Comparison of ENCODE assay signal across 39 mouse cellular contexts in genomic region chr11:89774913-89775312, GRCm38 (mm10). TPM values are rescaled to one million over a fixed set of nuclear protein-coding genes. Genes with fewer than 3 reads are reported as not detected.
"Had no signal": no experiment of that assay in that cellular context is flagged by ENCODE, and none has a peak within 500 bp of the region (broad histone marks: within the 10 kb centered on the region; RNA-seq: fewer than 3 reads in every experiment).

No protein-coding gene starts in this region.

- DNase-seq: heart, postnatal 10 days; heart, postnatal 14 days; heart, postnatal 36 days; heart, postnatal 4 days; kidney, adult 11 months; kidney, adult 18-20 months; kidney, adult 2 months; kidney, adult 8-10 months; kidney, adult 9 months; kidney, postnatal 10 days; kidney, postnatal 14 days; kidney, postnatal 25 days; kidney, postnatal 36 days; kidney, postnatal 4 days; layer of hippocampus, adult 9-11 months; layer of hippocampus, postnatal 36 days had no signal

- H3K27me3 ChIP-seq: heart, embryonic 12.5 days; heart, embryonic 15.5 days; hindbrain, embryonic 12.5 days; hindbrain, embryonic 13.5 days; hindbrain, embryonic 15.5 days; kidney, embryonic 15.5 days had no signal

- H3K9ac ChIP-seq: heart, embryonic 12.5 days; heart, embryonic 13.5 days; heart, embryonic 15.5 days; hindbrain, embryonic 12.5 days; hindbrain, embryonic 13.5 days; hindbrain, embryonic 14.5 days; hindbrain, embryonic 15.5 days; kidney, embryonic 15.5 days had no signal

- H3K4me3 ChIP-seq: heart, embryonic 10.5 days; heart, embryonic 12.5 days; heart, embryonic 13.5 days; heart, embryonic 15.5 days; hindbrain, embryonic 10.5 days; hindbrain, embryonic 12.5 days; hindbrain, embryonic 13.5 days; hindbrain, embryonic 15.5 days; kidney, embryonic 15.5 days; layer of hippocampus, adult 2 months; left cerebral cortex, adult 2 months had no signal

- H3K27ac ChIP-seq: heart, embryonic 10.5 days; heart, embryonic 13.5 days; heart, embryonic 15.5 days; hindbrain, embryonic 10.5 days; hindbrain, embryonic 12.5 days; hindbrain, embryonic 13.5 days; hindbrain, embryonic 14.5 days; hindbrain, embryonic 15.5 days; hindbrain, postnatal 0 days; kidney, embryonic 15.5 days; kidney, postnatal 0 days; layer of hippocampus, adult 2 months; left cerebral cortex, adult 2 months had no signal

- H3K4me2 ChIP-seq: heart, embryonic 11.5 days; heart, embryonic 12.5 days; heart, embryonic 13.5 days; heart, embryonic 15.5 days; hindbrain, embryonic 12.5 days; hindbrain, embryonic 13.5 days; hindbrain, embryonic 14.5 days; hindbrain, embryonic 15.5 days; kidney, embryonic 15.5 days had no signal

- H3K36me3 ChIP-seq: heart, embryonic 10.5 days; heart, embryonic 12.5 days; heart, embryonic 13.5 days; heart, embryonic 15.5 days; hindbrain, embryonic 10.5 days; hindbrain, embryonic 12.5 days; hindbrain, embryonic 13.5 days; hindbrain, embryonic 15.5 days; kidney, embryonic 15.5 days had no signal

- H3K4me1 ChIP-seq: heart, embryonic 12.5 days; heart, embryonic 15.5 days; hindbrain, embryonic 12.5 days had no signal

- H3K9me3 ChIP-seq: heart, embryonic 10.5 days; heart, embryonic 12.5 days; heart, embryonic 13.5 days; heart, embryonic 15.5 days; hindbrain, embryonic 10.5 days; hindbrain, embryonic 12.5 days; hindbrain, embryonic 13.5 days; hindbrain, embryonic 15.5 days; kidney, embryonic 15.5 days had no signal

- ATAC-seq: hindbrain, embryonic 16.5 days; hindbrain, postnatal 0 days; inflammation-experienced regulatory T-cells, adult 6 months had no signal

RNA-seq across cellular contexts. Expression of gene Ankfn1, which starts 2.5 kb away (rescaled TPM):
- total RNA-seq: heart, postnatal 10 days; heart, postnatal 25 days; heart, postnatal 36 days; heart, postnatal 4 days; hematopoietic stem cell, adult 5-6 weeks had no signal
- polyA plus RNA-seq: heart, embryonic 12.5 days; heart, embryonic 14.5 days; heart, postnatal 0 days; inflammation-experienced regulatory T-cells, adult 6 months; kidney, embryonic 14.5 days; large intestine, adult 2 months had no signal
